Mouse (Mus musculus) left cerebral cortex, postnatal 4 days (tissue): ENCODE data around the gene Tgfb3. TPM values are rescaled to one million over a fixed set of nuclear protein-coding genes. Genes with fewer than 3 reads are reported as not detected.

ENCODE experiments used
- DNase-seq: peaks from one replicate; pipeline ENCODE4 v3.0.0-alpha.2; 2022
- intact Hi-C: fragments of 180-260 bp; cut with DNase I; formaldehyde crosslinking; loops from one replicate; pipeline ENCODE4 v1.15.1; 2025
- total RNA-seq, 2 experiments: library from RNA; stranded (reverse); gene quantifications; 2 replicates each; pipeline ENCODE4 v1.2.3; 2021

Tgfb3 gene
- total RNA-seq: 1 to 10 TPM; 6.5 to 7.0 TPM

DNA sequence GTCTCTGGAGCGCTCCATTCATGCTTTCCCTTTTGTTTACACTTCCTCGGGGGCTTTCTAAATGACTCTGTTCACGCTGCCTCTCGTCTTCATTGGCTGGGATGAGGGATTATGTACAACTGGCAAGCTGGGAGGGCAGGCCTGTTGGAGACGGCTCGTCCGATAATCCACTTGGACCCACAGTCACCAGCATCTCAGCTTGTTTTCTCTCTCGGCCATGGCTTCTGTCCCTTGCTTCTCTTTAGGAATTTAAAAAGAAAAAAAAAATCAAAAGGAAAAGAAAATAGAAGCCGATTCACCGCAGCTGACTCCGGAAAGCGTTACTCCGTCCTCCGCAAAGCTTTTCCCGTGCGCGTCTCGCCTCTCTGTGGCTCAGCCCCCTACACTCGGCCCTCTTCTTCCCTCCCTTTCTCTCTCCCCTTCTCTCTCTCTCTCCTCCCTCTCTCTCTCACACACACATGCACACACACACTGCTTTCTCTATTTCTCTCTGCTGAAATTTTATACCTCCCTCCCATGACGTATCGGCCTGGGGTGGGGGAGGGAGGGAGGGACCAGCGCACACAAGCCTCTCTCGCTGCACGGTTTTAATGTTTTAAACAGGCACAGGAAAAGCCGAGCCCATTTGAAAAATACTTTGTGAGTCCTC is at the start of gene Tgfb3:
Tgfb3 (minus strand) TSS at position 489 of the 649 bp plus-strand sequence.
- peak; percentile 31 for DNase-seq
- intact Hi-C loops: loop anchor here (2.0 to 5.0 kb wide), 2 partner anchors 121 to 214 kb away; no protein-coding TSS in a partner anchor

- intact Hi-C loops: no loop called here
- no peak for DNase-seq
Observed at GRCm38 (mm10) chr12:86128122-86128521, 49.3 kb upstream of the Tgfb3 start.

DNA sequence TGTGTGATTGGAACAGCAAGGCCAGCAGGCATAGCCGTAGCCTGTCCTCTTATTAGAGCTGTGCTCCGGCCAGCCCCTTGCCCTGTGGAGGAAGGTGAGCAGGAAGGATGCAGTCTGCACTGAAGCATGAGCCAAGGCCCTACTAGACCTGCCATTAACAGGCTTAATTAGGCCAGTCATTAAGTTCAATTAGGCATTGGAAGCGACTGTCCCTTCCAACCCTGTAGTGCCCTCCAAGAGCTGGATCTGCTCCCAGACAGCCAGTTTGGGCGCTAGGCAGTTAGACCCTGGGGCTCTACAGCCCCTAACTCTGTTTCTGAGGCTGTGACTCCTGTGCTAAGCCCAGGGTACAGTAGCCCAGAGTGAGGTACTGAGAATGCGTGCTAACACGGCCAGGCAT is 45.2 kb upstream of the Tgfb3 start:
- DNase-seq: no peak
- intact Hi-C loops: no loop called here

- DNase-seq: peak; percentile 56
- intact Hi-C loops: no loop called here
Observed at GRCm38 (mm10) chr12:86116295-86116835, 37.5 kb upstream of the Tgfb3 start.

GRCm38 (mm10) chr12:86110637-86111036 is 31.8 kb upstream of the Tgfb3 start:
- intact Hi-C loops: no loop called here
- peak; percentile 38 for DNase-seq

- intact Hi-C loops: no loop called here
- DNase-seq: no peak
Observed at GRCm38 (mm10) chr12:86109531-86109930, 30.7 kb upstream of the Tgfb3 start.

DNA sequence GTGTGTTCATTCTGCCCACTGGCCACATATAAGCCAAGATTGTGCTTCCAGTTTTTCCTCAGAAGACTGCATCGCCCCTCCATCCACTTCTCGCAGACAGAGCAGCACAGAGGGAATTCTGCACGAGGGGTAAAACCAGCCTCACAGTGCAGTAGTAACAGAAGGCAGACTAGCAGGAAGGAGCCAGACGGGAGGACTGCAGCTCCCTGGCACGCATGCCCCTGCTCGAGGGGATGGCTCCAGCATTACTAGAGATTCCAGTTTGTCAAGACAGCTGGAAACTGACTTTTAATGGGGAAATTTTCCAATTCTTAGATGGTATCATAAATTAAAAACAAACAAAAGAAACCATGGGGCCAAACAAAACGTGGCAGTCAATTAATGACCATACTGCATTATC is 28.8 kb upstream of the Tgfb3 start:
- peak; percentile 36 for DNase-seq
- intact Hi-C loops: no loop called here

- no peak for DNase-seq
- intact Hi-C loops: no loop called here
Observed at GRCm38 (mm10) chr12:86106086-86106485, 27.2 kb upstream of the Tgfb3 start.

DNA sequence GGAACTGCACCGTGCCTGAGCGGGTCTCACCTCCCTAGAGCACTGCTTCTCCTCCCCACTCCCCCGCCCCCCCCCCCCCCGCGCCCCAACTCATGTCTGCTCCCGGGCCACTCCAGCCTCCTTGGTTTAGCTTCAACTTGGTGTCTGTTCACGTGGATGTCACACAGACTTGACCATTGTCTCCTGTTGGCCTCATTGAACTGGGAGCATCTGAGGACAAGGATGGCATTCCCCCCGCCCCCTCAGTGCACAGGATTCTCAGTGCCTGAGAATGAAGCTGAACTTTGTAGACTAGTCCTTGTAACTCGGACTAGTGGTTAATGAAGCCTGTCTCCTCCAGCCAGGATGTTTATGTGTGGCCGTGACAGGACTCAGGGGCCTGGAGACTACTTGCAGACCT is 26.7 kb upstream of the Tgfb3 start:
- no peak for DNase-seq
- intact Hi-C loops: no loop called here

- no peak for DNase-seq
- intact Hi-C loops: no loop called here
Observed at GRCm38 (mm10) chr12:86104297-86104696, 25.5 kb upstream of the Tgfb3 start.

DNA sequence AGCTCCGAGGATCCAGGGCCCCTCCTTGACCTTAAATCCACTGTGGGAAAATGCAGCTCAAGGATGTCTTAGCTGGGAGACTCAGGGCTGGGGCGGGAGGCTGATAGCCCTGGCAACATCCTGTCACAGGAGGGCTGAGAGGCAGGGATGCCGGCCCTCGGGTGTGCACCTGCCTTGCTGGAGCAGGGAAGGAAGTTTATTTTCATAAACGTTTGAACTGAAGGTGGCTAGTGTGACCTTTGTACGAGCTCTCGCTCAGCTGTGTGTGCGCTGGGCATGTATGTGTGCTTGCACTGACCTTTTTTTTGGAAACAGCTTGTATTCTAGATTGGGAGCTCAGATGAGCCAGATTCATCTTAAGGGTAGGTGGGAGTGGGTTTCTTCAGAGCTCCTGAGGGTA is 25.0 kb upstream of the Tgfb3 start:
- no peak for DNase-seq
- intact Hi-C loops: no loop called here

DNA sequence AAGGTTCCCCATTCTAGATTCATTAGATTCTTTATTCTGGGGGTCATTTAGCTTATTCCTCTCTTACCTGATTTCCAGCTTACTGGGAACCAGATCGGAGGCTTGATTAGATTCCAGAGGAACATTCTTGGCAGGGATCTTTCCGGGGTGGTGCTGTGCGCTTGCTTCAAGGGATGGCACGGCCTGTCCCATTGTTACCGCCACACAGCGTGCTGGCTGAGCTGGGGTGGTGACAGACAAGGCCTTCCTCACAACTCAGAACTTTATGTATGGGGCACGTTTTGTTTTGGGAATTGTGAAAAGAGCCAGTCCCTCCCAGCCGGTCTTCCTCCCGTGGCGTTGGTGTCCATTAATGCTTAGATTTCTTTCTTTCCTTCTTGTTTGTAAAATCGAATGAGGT is 24.6 kb upstream of the Tgfb3 start:
- no peak for DNase-seq
- intact Hi-C loops: no loop called here

GRCm38 (mm10) chr12:86102686-86103085 is 23.8 kb upstream of the Tgfb3 start:
- DNase-seq: no peak
- intact Hi-C loops: no loop called here

DNA sequence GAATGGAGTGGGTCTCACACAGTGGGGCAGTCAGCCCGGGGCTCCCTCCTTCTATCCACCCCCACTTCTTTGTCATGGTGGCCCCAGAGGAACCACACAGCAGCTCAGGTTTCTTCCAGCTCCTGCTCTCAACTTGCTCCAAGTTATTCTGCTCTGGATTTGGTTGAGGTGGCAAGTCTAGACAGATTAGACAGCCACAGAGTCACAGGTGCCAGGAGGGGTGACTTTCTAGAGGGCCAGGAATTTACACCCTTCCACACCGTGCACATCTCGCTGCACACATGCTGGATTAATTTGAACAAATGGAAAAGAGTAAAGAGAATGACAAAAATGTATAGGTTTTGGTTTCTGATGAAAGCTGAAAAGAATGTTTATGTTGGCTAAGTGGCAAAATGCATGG is 21.9 kb upstream of the Tgfb3 start:
- DNase-seq: no peak
- intact Hi-C loops: no loop called here

DNA sequence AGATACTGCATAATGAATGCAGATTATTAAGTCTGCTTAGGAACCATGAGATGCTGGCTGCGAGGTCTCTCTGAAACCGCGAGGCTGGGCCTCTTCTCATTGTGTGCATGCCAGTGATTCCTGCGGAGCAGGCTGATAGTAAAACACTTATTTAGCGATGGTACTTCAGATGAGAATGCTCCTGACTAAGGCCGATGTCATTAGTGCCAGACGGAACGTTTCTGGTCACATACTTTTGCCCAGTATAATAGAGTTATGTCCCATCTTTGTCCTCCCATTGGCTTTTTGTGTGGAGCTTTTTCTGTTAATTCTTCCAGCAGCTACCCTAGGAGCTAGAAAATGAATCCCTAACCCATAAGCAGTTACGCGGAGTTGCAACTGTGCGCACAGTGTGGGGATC is 18.9 kb upstream of the Tgfb3 start:
- no peak for DNase-seq
- intact Hi-C loops: no loop called here

GRCm38 (mm10) chr12:86095806-86096205 is 17.0 kb upstream of the Tgfb3 start:
- no peak for DNase-seq
- intact Hi-C loops: no loop called here

- intact Hi-C loops: no loop called here
- DNase-seq: no peak
Observed at GRCm38 (mm10) chr12:86094075-86094474, 15.2 kb upstream of the Tgfb3 start.

DNA sequence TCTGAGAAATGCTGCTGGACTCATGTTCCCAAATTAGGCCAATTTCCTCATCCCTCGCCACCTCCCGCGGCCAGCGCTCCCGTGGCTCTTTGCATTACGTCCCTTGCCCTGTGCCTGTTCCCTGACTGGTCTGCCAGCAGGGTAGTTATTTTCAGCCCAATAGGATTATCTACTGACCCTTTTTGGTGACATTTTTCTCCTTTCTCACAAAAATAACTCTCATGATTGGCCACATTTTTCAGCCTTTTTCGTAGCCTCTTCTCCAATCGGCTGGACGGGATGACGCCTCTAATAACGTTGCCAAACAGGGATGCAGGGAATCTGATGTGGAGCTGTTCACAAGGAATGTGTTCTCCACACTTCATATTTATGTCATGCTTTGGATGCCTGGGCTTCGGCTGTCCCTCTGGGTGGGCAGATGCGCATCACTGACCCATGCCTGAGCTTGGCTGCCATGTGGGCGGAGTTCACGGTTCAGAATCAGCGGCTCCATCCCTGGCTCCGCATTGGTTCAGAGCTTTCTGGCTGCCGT is 12.8 kb upstream of the Tgfb3 start:
- DNase-seq: peak; percentile 25
- intact Hi-C loops: no loop called here

GRCm38 (mm10) chr12:86090764-86091163 is 11.9 kb upstream of the Tgfb3 start:
- DNase-seq: no peak
- intact Hi-C loops: no loop called here

DNA sequence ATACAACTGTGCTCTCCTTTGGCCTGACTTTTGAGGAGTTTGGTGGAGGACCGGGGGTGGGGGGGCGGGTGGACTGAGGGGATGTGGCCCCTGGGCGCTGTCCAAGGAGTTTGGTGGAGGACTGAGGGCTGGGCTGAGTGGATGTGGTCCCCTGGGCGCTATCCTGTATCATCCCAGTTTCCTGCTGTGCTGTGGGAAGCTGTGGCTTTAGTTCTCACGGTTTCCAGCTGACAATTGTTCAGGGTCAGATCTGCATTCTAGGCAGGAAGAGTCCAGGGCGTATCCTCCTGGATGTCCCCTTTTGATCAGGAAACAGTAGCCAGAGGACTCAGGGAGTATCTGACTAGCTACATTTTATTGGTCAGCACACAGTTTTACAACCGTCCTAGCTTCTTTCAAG is 9.2 kb upstream of the Tgfb3 start:
- intact Hi-C loops: no loop called here
- DNase-seq: no peak

DNA sequence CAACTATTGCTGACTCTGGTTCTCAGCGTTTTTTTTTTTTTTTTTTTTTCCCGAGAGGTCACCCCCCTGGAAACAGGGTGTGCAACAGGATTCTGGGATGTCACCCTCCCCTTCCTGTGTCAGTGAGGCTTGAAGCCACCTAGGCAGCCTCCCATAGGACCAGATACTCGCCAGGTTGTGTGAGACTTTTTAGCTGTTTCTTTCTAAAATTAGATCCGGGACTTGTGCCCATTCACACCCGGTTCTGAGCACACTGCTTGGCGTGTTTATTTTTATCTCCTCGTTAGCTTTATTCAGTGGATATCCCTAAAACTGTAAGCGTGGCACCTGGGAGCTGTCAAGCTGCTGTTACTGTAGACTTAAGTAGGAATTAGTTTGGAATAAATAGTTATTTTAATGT is 7.7 kb upstream of the Tgfb3 start:
- intact Hi-C loops: no loop called here
- DNase-seq: no peak

GRCm38 (mm10) chr12:86085873-86086272 is 7.0 kb upstream of the Tgfb3 start:
- no peak for DNase-seq
- intact Hi-C loops: no loop called here
